Mouse (Mus musculus): ENCODE results near the gene Slc35b4.

DNA sequence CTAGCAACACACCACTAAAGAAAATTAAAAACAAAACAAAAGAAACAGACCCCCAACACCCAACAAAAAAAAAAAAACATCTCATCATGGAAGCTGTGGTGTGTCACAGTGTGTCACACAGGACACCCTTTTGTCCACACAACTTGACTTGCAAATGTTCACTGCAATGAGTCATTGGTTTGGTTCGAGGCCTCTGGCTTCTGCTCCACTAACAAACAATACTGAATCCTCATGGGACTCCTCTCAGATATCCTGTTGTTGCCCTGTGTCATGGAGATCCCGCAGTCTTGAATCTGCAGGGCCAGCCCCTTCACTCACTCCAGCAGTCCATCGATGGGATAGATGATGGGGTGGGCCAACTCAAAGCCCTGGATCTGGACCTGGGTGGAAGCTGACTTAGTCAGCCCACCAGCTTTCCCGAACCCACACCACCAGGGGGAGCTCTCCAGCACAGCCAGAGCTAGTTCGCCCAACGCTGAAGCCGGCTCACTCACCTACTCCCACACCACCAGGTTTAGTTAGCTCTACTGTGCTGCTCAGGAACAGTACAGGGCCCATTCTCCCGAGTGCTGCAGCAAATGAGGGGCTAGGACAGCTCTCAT, 28.2 kb upstream of the Slc35b4 start:
- TF ChIP-seq EP300 (IDR thresholded peaks at IDR 0.05; ENCODE audit: insufficient read depth, low read depth, low read length) (no peak), CTCF (IDR thresholded peaks at IDR 0.05) (peak; percentile 57)
